Mouse (Mus musculus) liver, postnatal 0 days (tissue): ENCODE measurements around the gene Nanos3. TPM values are rescaled to one million over a fixed set of nuclear protein-coding genes. Genes with fewer than 3 reads are reported as not detected.

Source experiments
- ATAC-seq: fragments of 200-750 bp; cut with Nextera tagmentation; 2 replicates; pipeline ENCODE4 v1.8.0; 2017; ENCODE audit warnings: mild to moderate bottlenecking, moderate library complexity
- DNase-seq: peaks from one replicate; pipeline ENCODE4 v3.0.0-alpha.2; 2016
- H3K27ac ChIP-seq: fragments of 300-500 bp; sonication (generic); 2 replicates; pipeline ENCODE4 v1.5.1; 2014; ENCODE audit warnings: antibody characterized with exemption, moderate library complexity, mild to moderate bottlenecking, low read depth
- H3K27me3 ChIP-seq: fragments of 300-500 bp; sonication (generic); 2 replicates; pipeline ENCODE4 v1.6.1; 2014; ENCODE audit warnings: low read length, control low read depth, mixed read lengths; ENCODE audit not compliant: insufficient read depth
- H3K36me3 ChIP-seq: fragments of 300-500 bp; sonication (generic); replicated peaks from 2 replicates; pipeline ENCODE4 v1.6.1; 2014; ENCODE audit warnings: mild to moderate bottlenecking, control low read depth, low read length, moderate library complexity, mixed read lengths; ENCODE audit not compliant: insufficient read depth
- H3K4me1 ChIP-seq: fragments of 300-500 bp; sonication (generic); 2 replicates; pipeline ENCODE4 v1.6.1; 2014; ENCODE audit warnings: antibody characterized with exemption, mild to moderate bottlenecking, control low read depth; ENCODE audit not compliant: insufficient read depth
- H3K4me2 ChIP-seq: fragments of 300-500 bp; sonication (generic); 2 replicates; pipeline ENCODE4 v1.6.1; 2014; ENCODE audit warnings: low read depth, mild to moderate bottlenecking, low read length, moderate library complexity, mixed read lengths
- H3K4me3 ChIP-seq: fragments of 300-500 bp; sonication (generic); 2 replicates; pipeline ENCODE4 v1.5.1; 2014; ENCODE audit warnings: low read depth, low read length
- H3K9ac ChIP-seq: fragments of 300-500 bp; sonication (generic); replicated peaks from 2 replicates; pipeline ENCODE4 v1.6.1; 2014; ENCODE audit warnings: mild to moderate bottlenecking, moderate library complexity
- H3K9me3 ChIP-seq: fragments of 300-500 bp; sonication (generic); 2 replicates; pipeline ENCODE4 v1.6.1; 2016; ENCODE audit warnings: mild to moderate bottlenecking, control low read depth, low read length, mixed read lengths
- CTCF ChIP-seq: sonication (generic); IDR thresholded peaks from 2 replicates; pipeline ENCODE4 v1.5.1; 2016; ENCODE audit warnings: antibody characterized with exemption, low read depth
- EP300 ChIP-seq: IDR thresholded peaks from 2 replicates; pipeline ENCODE4 v1.6.1; 2016; ENCODE audit warnings: antibody characterized with exemption, low read depth, mild to moderate bottlenecking
- WGBS: fragments of 180-500 bp; shearing (Covaris S2); extraction: QIAGEN DNeasy Blood & Tissue Kit; methylation state at CpG from one replicate; pipeline ENCODE4 v1.1.7; 2014; ENCODE audit not compliant: insufficient replicate concordance; 5-methylcytosine and 5-hydroxymethylcytosine counted together
- polyA plus RNA-seq: library from polyadenylated mRNA; unstranded; fragments of >200 nt; fragmentation: Nextera tagmentation; extraction: Ambion mirVana; gene quantifications from 2 replicates; pipeline ENCODE4 v1.2.1, GENCODE M21; 2015

The Nanos3 gene
- polyA plus RNA-seq, 1 experiment from 2014 or later: 0.34 TPM

DNA sequence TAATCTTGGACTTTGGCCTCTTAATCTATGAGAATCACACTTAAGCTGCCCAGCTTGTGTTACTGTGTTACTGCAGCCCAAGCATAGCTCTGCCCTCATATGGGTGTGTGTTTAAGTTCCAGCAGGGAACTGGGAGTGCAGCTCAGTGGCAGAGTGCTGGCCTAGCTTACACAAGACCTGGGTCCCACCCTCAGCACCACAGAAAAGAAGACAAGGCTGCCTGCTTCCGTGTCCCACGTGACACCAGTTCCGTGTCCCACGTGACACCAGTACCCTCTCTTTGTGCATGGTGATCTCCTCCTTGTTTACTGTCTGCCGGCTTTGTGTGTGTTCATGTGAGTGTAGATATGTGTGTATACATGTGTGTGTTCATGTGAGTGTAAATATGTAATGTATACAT, 33.1 kb upstream of the Nanos3 start:
- ATAC-seq (no peak), DNase-seq (no peak)
- Histone ChIP-seq H3K4me1 (peaks cover 2% of the 10 kb centered on the region; the same call in 1 of the 2 replicates), H3K9me3 (no peaks in the 10 kb centered on the region), H3K4me3 (no peak overlapping the region), H3K36me3 (peaks cover 51% of the 10 kb centered on the region), H3K9ac (no peak overlapping the region), H3K27ac (no peak overlapping the region), H3K4me2 (no peak overlapping the region), H3K27me3 (no peaks in the 10 kb centered on the region)
- TF ChIP-seq CTCF: no peak
- no peak for TF ChIP-seq EP300
- WGBS: 82% methylated on average over 5 of the region's 5 CpGs

DNA sequence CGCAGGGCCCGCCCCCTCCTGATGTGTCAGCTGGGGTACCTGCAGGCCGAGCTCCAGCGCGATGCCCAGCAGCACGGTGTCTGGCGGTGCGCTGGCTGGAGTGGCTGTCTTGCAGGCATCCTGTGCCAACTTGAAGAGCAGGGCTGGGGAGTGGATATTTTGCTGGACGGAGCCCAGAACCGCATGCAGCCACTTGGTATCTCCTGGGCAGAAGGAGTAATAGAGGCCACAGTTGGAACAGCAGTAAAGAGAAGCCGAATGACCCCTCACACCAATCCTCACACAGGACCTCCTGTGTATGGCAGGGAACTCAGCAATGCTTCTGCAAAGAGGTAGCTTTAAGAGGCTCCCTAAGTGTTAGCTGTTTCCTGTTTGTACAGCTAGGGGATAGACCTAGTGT, 32.2 kb upstream of the Nanos3 start:
- no peak overlapping the region for H3K4me2 ChIP-seq
- no peaks in the 10 kb centered on the region; the same call in 1 of the 2 replicates for H3K4me1 ChIP-seq
- WGBS: 89% methylated on average over 11 of the region's 11 CpGs
- no peak overlapping the region for H3K27ac ChIP-seq
- H3K4me3 ChIP-seq: no peak overlapping the region
- no peak for DNase-seq
- H3K9me3 ChIP-seq: no peaks in the 10 kb centered on the region
- no peak for ATAC-seq
- no peak overlapping the region for H3K9ac ChIP-seq
- H3K27me3 ChIP-seq: no peaks in the 10 kb centered on the region
- no peak for TF ChIP-seq EP300
- no peak for TF ChIP-seq CTCF
- H3K36me3 ChIP-seq: peaks cover 56% of the 10 kb centered on the region

GRCm38 (mm10) chr8:84213277-84213676, 28.3 kb upstream of the Nanos3 start:
- Histone ChIP-seq H3K4me3 (no peak overlapping the region), H3K9ac (no peak overlapping the region), H3K9me3 (no peaks in the 10 kb centered on the region), H3K4me2 (no peak overlapping the region), H3K4me1 (peaks cover 6% of the 10 kb centered on the region), H3K27me3 (no peaks in the 10 kb centered on the region), H3K36me3 (peaks cover 52% of the 10 kb centered on the region), H3K27ac (no peak overlapping the region)
- DNase-seq: no peak
- no peak for ATAC-seq
- WGBS: 84% methylated on average over 4 of the region's 4 CpGs
- TF ChIP-seq EP300 (no peak), CTCF (no peak)

DNA sequence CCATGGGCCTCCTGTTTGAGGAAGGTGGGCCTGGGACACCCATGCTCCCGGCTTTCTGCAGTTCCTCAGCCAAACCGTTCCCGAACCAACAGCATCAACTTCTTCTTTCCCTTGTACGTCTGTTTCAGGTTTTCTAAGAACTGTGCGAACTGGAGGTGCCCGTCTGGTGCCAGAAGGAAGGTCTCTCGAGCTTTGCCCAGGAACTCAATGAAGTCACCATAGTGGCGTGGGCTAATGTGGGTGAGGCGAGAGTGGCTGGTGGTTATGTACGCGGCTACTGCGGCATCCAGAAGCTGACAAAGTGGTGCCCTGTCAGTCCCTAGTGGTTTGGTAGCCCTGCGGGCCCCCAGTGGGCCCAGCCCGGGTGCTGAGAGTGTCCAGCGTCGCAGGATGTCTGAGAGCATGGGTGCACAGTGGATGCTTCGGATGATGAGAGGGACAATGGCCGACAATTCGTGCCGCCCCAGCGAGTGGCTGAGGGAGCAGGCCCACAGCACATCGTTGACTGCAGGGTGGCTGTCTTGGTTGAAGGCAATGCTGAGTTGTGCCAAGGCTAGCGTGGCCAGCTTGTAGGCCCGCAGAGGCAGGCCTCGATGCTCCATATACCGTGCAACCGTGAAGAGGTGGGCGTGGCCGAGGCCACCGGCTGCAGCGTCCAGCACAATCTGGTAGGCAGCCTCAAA, 27.0 kb upstream of the Nanos3 start:
- TF ChIP-seq EP300: no peak
- TF ChIP-seq CTCF: no peak
- Histone ChIP-seq H3K27ac (no peak overlapping the region), H3K4me3 (no peak overlapping the region), H3K4me2 (no peak overlapping the region), H3K9me3 (no peaks in the 10 kb centered on the region), H3K4me1 (peaks cover 10% of the 10 kb centered on the region), H3K9ac (no peak overlapping the region), H3K27me3 (no peaks in the 10 kb centered on the region), H3K36me3 (peaks cover 42% of the 10 kb centered on the region)
- WGBS: 88% methylated on average over 31 of the region's 31 CpGs
- ATAC-seq: no peak
- no peak for DNase-seq

DNA sequence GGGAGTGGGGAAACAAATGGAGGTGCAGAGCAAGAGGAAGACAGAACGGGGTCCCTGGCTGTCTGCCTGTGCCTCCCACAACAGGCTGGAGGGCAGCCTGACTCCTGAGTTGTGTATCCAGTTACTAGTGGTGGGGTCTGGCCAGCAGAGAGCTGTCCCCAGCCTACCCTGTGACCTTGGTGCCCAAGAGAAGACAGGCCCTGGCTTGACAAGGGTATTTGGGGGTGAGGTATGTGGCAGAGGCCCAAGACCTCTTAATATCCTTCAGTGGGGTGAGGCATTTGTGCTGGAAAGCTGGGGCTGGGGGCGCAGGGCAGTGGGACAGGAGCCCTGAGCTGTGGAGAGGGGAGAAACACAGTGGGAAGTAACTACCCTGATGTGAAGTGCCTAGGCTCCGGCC, 26.2 kb upstream of the Nanos3 start:
- H3K9me3 ChIP-seq: no peaks in the 10 kb centered on the region
- H3K36me3 ChIP-seq: peaks cover 38% of the 10 kb centered on the region
- no peak overlapping the region for H3K9ac ChIP-seq
- no peak overlapping the region for H3K4me3 ChIP-seq
- H3K27ac ChIP-seq: no peak overlapping the region
- ATAC-seq (no peak), DNase-seq (no peak)
- 81% methylated on average over 2 of the region's 3 CpGs for WGBS
- H3K4me1 ChIP-seq: peaks cover 10% of the 10 kb centered on the region
- no peaks in the 10 kb centered on the region for H3K27me3 ChIP-seq
- H3K4me2 ChIP-seq: no peak overlapping the region
- TF ChIP-seq EP300: no peak
- no peak for TF ChIP-seq CTCF

- Histone ChIP-seq H3K27ac (no peak overlapping the region), H3K4me2 (peak overlapping the region; percentile 38; the same call in 1 of the 2 replicates), H3K9ac (no peak overlapping the region), H3K4me1 (peaks cover 10% of the 10 kb centered on the region), H3K9me3 (no peaks in the 10 kb centered on the region), H3K4me3 (no peak overlapping the region), H3K36me3 (peaks cover 37% of the 10 kb centered on the region), H3K27me3 (no peaks in the 10 kb centered on the region)
- ATAC-seq (peak; percentile 58), DNase-seq (peak; percentile 86)
- 43% methylated on average over 25 of the region's 34 CpGs for WGBS
- peak; percentile 96 for TF ChIP-seq CTCF
- no peak for TF ChIP-seq EP300
Observed at GRCm38 (mm10) chr8:84210167-84210791, 25.3 kb upstream of the Nanos3 start.
